Mouse (Mus musculus): Measurements from ENCODE around the gene Wdr31. TPM values are rescaled to one million over a fixed set of nuclear protein-coding genes. Genes with fewer than 3 reads are reported as not detected.
A peak's percentile ranks its signal among the peaks of the same experiment; 100 is the strongest.

The Wdr31 gene
- 1 to 10 TPM; 6.4 to 7.7 TPM for total RNA-seq (2021)
- long read RNA-seq, experiment 1, partial matches to known transcripts, result 1 of 6 reads
- long read RNA-seq, experiment 1, other reads (novel, unspliced or antisense), result 1 of 6 reads
- long read RNA-seq, experiment 2, transcript Wdr31-201 (11 exons, 1,440 nt), result major isoform, 8 of 13 reads
- long read RNA-seq, experiment 2, partial matches to known transcripts, result 0 of 13 reads
- long read RNA-seq, experiment 2, other reads (novel, unspliced or antisense), result 5 of 13 reads

DNA sequence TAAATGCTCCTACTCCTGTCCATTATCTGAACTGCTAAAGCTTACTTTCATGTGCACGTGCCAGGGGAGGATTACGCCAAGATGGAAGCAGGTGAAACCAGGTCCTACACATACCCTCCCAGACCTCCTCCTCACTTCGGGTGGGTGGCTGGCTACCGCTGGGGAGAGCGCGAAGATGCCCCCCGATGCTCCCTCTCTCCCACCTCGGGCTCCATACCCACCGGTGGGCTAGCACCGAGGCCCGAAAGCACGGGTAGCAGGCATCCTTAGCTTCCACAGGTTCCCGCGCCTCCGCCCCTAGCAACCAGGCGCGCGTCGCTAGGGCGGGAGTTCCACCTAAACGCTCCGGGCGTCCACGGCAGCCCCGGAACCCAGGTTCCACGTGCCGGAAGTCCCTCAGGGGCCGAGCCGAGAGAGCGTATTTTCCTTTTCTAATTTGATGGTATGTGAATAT is at the start of gene Wdr31:
Gene Wdr31, minus strand, starts transcription at position 299 of the 454 bp plus-strand sequence.
- DNase-seq (ENCODE audit: low spot score in 2 of 2), result peak; percentile 51 to 71

DNA sequence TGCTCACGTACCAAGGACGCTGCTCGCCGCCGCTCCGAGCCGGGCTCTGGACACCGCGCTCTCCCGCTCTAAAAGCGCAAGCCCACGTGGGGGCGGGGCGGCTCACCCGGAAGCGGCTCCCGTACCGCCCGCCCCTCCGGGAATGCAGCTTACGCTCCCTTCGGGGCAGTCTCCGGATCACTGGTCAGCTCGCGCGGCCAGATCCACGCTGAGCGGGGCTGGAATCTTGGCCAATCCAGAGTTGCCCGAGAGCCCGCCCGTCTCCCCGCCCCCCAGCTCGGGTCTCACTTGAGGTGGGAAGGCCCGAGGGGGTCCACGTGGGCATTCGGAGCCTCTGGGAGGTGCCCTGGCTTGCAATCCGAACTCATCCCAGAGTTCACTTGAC is 49.1 kb upstream of the Wdr31 start, which contains the start of gene Alad:
Gene Alad, minus strand, starts transcription at position 70 of the 385 bp plus-strand sequence.
- peak; percentile 70 to 86 for DNase-seq (ENCODE audit: low spot score in 2 of 2)

DNA sequence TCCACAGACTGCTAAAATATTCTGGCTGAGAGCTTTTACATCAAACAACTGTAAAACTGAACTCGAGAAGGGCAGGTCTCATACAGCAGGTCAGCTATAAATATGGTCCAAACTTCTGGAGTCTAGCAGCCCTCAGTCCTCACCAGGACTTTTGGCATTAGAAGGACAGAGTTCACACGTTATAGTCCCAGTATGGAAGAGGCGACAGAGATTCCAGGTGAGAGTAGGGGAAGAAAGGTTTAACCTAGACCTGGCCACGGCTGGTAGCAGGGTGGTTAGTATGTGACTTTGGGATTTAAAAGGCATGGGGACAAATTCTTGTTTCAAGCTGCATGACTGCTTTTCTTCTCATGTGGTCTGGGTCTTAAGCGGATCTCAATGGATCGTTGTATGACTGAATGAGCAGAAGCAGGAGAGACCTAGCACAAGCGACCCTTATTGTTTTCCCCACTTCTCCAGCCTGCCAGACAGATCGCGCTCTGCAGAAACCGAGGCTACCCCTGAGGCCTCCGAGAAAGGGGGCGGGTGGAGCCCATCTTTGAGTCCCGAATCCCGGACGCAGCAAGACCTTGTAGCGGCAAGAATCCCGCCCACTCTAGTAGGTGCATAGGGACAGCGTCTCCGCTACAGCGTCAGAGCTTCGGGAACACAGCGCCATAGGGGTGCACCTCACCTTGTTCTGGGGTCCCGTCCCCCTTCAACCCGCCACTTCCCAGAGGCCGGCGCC is 48.6 kb upstream of the Wdr31 start:
- no peak for DNase-seq (ENCODE audit: low spot score in 2 of 2)

DNA sequence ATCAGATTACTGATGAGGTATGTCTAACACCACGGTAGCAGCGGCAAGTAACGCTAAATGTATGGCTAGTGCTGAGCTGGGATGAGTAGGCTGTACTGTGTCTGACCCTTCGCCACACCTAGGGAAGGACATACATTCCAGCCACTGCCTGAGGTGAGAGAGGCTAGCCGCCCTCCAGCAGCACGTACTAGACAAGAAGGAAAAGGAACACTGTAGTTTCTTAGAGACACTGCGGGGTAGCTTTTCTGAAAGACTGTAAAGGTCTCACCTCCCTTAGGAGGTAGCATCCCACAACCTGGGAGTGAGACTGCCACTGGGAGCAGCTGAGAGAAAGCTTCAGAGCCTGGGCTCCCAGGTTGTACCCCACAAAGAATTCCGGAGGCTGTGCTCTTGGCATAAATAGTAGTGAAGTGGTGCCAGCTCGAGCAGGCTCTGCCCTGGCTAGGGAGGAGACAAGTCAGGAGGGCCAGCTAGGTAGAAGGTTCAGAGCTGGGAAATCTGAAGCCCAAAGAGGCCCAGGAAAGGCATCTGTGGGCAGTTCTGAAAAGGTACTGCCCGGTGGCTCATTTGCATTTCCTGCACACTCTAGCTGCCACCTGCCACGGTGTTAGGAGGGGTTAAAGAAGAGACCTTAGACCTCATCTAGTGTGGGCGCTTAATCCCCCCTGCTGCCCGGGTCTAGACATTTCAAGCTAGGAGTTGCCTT is 47.9 kb upstream of the Wdr31 start:
- DNase-seq (ENCODE audit: low spot score in 2 of 2), result no peak

DNA sequence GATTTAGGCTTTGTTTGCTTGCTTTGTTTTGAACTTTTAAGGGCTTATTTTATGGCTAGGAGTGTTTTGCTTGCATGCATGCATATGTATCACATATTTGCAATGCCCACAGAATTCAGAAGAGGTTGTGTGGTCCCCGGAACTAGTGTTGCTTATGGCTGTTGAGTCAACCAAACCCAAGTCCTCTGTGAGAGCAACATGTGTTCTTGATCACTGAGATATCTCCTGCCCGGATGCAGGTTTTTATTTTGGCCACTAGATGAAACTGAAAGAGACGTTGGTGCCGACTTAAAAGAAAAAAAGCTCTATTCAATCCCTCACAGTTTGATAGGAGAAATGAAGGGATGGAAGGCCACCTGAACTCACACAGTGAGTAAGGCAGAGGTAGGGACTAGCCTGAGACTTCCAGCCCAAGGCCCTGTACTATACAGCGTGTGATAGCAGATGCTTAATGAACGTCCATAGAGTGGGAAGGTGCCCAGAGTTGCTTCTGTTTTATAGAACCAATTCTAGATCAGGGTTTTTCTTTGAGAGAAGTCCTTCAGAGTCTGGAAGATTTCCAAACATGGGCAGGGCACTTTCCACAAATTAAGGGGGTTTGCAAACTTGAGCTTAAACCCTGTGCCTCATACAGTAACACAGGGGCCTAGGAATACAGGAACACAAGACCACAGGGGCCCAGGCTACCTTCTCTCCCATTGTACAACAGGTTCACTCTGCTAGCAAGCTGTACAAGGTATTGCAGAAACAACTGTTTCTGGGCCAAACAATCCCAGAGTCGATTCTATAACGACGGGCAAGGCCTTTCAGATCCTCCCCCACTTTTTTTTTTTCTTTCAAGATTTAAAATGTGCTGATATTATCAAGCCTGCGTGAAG is 47.1 kb upstream of the Wdr31 start:
- DNase-seq (ENCODE audit: low spot score in 2 of 2), result no peak

DNA sequence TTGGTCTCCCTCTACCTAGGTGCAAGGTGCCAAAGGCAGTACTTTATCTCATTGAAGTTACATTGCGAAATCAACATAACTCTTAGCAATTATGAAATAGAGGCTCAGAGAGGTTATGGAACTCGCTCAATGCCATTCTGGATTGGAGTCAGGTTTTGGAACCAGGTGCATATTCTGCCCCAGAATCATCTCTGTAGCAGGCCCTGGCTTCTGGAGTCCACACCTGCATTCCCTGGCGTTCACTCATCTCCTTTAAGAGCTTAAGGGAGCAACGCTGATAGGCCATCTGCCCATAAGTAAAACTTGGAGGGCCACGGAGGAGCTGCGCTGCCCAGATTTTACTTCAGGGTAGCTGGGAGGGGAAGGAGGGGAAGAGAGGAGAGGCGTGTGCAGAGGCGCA is 46.4 kb upstream of the Wdr31 start:
- DNase-seq (ENCODE audit: low spot score in 2 of 2), result no peak

DNA sequence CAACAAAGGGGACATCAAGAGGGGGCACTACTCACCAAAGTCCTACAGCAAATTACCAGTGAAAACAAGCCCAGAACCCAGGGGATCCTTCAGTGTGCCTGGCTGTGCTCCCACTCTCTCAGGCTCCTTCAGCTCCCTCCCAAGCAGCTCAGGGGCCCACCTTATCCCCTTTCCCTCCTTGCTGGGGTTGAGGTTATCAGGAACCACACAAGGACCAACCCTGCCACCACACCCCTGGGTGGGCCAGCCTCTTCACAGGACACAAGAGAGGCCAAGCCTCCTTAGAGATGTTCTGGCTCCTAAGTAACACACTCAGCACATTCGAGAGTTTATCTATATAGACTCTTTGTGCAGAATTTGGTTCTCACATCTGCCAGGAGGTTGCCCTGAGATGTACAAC is 45.9 kb upstream of the Wdr31 start:
- DNase-seq (ENCODE audit: low spot score in 2 of 2), result no peak

DNA sequence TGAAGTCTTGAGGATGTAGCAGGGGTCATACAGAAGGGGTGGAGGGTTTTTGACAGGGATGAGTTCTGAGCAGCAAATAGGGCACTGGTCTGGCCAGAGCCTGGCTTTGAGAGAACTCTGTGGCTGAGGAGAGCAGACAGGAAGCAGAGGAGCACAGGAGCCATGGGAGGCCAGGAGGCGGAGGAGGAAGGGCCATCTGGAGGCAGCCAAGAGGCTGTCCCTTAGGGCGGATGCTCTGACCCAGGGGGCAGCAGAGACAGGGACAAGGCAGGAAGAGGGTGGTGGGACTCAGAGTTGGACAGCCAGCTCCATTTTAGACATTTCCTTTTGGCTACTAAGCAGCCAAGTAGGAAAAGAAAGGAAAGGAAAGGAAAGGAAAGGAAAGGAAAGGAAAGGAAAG is 45.4 kb upstream of the Wdr31 start:
- no peak for DNase-seq (ENCODE audit: low spot score in 2 of 2)

DNA sequence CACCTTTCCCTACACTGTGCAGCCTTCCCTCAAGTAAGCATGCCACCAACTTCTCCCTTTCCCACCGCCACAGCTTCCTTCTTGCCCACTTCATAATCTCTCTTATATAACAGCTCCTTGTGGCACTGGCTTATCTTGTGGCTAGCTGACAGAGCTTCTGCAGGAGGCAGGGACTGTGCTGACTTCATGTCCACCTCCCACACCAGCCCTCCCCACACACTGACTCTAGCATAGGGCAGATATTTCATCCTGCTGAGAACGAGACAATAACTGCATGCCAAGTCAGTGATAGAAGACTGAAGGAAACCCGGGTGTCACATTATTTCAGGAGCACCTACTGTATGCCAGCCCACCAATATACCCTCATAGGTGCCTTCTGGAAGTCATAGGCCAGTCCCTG is 44.8 kb upstream of the Wdr31 start:
- no peak for DNase-seq (ENCODE audit: low spot score in 2 of 2)

DNA sequence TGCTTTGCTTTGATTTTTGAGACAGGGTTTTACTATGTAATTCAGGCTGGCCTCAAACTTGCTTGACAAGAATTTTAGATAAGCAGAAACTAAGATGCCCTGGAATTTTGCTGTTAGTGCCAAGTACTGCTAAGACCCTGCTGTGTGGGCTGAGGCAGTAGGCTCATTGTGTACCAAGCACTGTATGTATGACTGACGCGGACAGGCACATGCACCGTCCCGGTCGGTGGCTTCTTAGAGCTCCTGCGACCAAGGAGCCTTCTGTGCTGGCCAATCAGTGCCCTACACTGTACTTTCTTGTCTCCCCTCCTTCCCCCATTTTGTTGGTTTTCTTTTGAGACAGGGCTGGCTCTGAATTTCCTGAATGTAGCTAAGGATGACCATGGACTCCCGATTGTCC is 44.3 kb upstream of the Wdr31 start:
- DNase-seq (ENCODE audit: low spot score in 2 of 2), result no peak

DNA sequence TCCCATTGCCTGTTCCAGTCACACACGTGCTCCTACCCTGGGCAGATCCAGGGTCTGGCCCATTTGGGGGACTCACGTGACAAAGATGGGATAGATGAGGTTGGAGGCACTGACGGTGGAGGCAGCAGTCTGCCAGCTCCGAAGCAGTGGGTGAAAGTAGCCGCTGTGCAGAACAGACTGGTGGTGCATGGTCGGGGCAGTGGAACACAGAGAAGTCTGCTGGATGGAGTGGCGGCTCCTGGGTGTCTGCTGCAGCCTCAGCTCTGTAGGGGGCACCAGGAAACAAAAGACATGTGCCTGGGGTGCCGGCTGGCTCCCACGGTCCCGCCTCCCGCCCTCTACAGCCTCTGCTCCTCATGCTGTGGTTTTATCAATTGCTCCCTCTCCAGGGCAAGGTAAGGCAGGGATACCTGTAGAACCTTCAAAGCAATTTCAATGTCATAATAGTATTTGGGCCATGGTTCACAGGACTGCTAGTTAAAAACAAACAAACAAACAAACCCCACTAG is 43.4 kb upstream of the Wdr31 start:
- no peak for DNase-seq (ENCODE audit: low spot score in 2 of 2)

DNA sequence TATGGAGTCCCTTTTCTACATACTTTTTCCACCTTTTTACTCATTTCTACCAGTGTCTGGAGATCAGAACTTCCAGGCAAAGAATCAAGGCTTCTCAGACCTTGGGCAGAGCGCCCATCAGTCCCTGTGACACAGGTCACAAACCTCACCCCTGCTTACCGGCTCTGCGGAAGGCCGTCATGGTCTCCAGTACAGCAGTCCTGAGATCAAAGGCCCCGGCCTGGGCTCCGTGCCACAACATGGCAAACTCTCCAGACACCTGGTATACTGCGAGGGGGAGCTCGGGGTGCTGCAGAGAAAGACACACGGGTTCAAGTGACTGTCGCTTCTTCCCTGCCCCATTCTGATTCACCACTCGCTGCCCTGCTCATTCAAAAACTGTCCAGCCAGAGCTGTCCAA is 39.2 kb upstream of the Wdr31 start:
- peak in 1 of 2 experiments; percentile 56 for DNase-seq (ENCODE audit: low spot score in 2 of 2)

DNA sequence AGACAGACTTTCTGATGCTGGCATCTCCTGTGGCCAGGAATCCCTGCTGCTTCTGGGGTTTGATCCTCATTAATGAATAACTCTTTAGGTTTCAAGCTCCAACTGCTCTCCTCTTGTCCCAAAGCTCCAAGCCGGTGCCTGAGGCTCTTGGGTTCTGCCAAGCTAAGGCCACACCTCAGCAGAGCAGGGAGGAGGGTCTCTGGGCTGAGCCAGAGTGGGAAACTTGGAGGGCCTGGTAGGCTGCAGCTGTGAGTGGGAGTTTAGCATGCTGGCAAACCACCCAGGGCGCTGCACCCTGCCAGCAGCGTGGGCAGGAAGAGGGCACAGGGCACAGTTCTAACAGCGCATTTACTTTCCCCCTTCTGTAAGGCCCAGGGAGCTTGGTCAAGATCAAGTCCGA is 38.1 kb upstream of the Wdr31 start:
- DNase-seq (ENCODE audit: low spot score in 2 of 2), result no peak

DNA sequence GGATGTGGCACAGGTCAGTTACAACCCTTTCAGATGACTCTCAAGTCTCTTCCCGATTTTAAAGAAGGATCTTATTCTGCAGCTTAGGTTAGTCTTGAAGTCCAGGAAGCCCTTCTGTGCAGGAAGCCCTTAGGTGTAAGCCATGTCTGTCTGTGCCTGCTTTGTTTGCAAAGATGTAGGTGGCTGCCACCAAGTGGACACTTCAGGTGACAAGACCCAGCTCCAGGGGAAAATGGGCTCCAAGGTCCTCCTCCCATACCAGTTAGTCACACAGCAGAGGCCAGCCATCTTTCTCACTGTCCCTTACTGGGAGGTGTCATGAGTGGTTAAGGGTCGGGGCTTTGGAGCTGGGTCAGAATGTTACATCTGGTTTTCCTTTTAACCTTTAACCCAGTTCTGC is 36.1 kb upstream of the Wdr31 start:
- DNase-seq (ENCODE audit: low spot score in 2 of 2), result no peak

DNA sequence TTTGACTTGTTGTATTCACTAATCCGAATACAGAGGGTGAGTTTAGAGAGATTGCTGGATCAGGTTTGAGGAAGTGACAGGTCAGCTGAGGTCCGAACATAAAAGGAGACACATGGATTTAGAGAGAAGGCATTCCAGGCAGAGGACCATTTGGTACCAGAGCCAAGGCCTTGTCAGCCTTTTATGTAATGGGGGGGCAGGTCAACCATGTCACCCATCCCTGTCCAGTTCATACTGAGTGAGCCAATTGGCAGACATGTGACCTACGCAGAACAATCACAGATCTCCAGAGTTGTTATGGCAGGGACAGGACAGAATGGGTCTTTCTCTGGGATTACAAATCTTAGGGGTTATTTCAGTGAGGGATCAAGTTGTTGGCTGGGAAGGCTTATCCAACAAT is 35.3 kb upstream of the Wdr31 start:
- no peak for DNase-seq (ENCODE audit: low spot score in 2 of 2)

DNA sequence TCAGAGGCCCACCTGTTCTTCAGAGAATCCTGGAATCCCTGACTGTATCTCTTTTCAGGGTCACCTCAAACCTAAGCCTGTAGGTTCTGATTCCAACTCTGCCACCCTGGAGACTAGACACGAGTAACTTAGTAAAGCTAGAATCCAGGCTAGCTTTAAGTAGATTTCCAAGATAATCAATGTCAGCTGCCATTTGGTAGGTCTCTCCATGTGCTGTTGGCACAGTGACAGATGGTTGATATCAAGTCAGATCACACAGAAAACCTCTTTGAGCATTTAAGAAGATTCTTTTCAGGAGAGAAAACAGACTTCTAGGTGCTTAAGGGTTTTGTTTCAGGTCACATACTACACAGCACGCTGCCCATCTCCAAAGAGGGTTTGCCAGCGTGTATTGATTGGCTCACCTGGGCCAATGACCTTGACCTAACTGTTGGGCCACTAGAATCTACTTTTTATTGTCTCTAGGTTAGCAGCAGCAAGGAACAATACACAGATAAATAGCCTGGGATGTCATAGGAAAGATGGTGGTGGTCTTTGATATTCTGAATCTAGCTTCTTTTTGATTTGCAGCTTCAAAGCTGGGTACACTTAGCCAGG is 32.8 kb upstream of the Wdr31 start, which contains the start of gene Hdhd3:
Gene Hdhd3, minus strand, starts transcription at position 94 of the 597 bp plus-strand sequence.
- DNase-seq (ENCODE audit: low spot score in 2 of 2), result no peak

DNA sequence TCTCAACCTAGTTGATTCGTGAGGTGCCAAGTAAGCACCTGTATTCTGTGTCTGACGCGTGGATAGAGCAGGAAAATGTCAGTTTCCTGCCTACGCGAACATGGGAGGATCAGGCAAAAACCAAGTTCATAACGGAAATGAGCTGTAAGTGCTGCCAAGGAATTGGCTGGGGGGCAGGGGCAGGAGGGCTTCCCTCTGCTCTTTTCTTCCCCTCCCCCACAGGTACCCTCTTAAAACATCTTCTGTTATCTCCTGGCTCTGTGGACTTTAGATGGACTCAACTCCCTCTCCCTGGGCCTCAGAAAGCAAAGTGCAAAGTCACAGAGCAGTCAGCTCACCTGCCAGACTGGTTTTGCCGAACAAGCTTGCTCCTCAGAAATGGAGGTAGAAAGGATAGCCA is 32.3 kb upstream of the Wdr31 start:
- no peak for DNase-seq (ENCODE audit: low spot score in 2 of 2)

DNA sequence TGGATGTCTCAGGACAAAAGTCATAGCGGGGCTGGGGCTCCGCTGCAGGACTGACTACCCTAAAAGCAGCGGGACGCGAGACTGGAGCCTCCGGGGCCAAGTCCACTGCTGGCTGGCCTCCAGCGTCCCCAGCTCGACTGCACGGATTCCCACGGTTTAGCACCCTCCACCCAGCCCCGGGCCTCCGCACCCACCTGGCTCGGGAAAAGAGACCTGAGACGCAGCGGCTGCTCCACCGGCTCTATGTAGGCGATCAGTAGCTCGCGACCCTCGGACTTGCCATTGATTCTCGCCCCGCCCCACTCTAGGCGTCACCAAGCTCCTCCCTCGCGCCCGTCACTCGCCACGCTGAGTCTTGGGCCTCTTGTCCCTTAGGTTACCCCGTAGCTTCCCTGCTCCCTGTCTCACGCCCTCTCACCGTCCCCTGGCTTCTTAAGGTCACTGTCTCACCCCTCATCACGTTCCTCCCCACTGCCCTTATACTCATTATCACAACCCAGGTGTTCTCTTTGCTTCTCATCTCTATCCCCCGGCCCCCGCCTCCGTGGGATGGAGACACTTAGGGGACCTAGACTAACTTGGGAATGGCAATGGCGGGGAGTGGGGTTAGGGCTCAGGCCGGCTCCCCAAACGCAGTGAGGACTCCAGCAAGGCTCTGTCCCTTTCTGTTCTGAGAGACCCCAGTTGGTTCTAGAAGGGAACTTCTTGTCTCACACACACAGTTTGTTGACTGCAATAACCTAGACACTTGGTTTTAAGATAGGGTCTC is 31.5 kb upstream of the Wdr31 start:
- DNase-seq (ENCODE audit: low spot score in 2 of 2), result peak; percentile 79 to 84

DNA sequence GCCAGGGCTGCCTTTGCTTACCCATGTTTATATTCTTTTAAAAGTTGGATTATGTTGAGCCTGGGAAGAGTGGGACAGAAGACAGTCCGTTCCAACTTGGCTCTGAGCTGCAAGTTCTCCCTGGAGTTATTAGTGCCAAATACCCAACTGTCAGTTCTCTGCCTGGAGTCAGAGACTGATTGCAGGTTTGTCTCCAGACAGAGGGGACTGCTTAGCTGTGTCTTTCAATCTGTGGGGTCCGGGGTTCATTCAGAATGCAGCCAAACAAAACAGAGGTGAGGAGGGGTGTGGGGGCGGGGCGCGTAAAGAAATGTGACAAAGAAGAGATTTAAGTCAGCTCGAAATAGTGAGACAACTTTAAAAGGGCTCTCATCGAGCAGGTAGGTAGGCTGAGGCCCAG is 30.8 kb upstream of the Wdr31 start:
- DNase-seq (ENCODE audit: low spot score in 2 of 2), result no peak

DNA sequence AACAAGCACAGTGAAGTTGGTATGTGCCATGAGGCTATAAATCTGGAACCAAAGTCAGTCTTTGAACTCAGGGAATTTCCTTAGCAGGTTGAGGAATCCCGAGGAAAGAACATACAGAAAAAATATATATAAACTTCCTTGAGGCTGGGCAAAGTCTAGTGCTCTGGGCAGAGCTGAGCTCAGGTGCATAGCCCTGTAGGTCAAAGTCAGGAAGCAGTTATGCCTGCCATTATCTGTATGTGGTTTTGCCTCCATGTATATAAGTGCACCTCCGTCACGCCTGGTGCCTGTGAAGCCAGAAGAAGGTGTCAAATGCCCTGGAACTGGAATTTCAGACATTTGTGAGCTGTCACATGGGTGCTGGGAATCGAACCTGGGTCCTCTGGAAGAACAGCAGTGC is 30.1 kb upstream of the Wdr31 start:
- DNase-seq (ENCODE audit: low spot score in 2 of 2), result no peak
